Mouse (Mus musculus) liver, postnatal 0 days (tissue): Measurements from ENCODE around the gene Kcnk13.

Experiments
- CTCF ChIP-seq: sonication (generic); IDR thresholded peaks from 2 replicates; pipeline ENCODE4 v1.5.1; 2016; ENCODE audit warnings: antibody characterized with exemption, low read depth
- EP300 ChIP-seq: IDR thresholded peaks from 2 replicates; pipeline ENCODE4 v1.6.1; 2016; ENCODE audit warnings: antibody characterized with exemption, low read depth, mild to moderate bottlenecking

- TF ChIP-seq CTCF = peak; percentile 86
- TF ChIP-seq EP300 = no peak
Observed at GRCm38 (mm10) chr12:100106275-100106895, 142.1 kb downstream of the Kcnk13 start.
